Mouse (Mus musculus) liver (tissue): ENCODE data around the gene Olfr1145.

ENCODE experiments used
- DNase-seq: peaks from one replicate; pipeline ENCODE4 v3.0.0-alpha.2; 2020; ENCODE audit warnings: mixed read lengths

Olfr1145 gene

DNA sequence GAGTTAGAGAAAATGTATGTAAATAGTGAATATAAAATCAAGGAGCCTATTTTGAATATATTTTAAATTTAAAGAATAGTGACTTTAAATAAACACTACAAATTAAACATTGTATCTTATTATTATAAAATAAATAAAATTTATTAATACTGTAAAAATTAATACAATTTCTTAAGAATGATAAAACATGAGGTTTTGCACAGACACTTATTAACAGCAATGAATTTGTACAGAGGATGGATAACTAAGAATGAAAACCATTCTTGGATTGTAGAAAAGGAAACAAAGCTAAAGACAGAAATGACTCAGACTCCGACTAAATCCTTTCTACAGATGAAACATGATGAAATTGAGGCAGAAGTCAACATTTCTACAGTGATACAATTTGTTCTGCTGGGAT lies at the start of gene Olfr1145:
TSS of gene Olfr1145 (plus strand) at position 301 of the 400 bp plus-strand sequence.
- no peak for DNase-seq

DNA sequence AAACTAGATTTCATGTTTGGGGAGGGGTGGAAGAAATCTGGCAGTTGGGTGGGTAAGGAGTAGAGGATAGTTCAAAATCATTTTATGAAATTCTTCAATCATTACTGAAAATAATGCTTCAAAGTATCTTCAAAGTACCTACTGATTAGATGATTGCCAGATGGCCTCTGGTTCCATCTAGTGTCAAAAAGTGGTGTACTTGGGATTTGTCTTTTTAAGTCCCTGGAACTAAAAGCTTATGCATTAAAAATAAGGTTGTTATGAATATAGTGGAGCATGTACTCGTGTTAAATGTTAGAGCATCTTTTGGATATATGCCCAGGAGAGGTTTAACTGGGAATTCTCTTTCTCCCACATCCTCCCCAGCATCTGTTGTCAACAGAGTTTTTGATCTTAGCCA lies 33.5 kb upstream of the Olfr1145 start:
- no peak for DNase-seq

DNA sequence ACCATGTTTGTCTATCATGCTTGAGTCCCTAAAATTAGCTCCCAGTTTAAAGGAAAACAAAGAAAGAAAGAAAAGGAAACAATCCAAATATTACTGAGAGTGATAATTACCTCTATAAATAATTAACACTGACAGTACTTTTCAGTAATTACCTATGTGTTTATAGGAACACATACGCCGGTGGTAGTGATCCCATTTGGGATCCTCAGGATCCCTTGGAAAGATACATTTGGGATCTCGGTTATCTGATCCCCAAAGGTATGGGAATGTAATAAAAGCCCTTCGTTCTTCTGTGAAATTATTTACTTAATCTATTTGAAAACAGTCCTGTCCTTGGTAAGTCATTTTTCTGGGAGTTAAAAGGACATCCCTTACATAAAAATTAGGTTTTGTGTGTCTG lies 30.4 kb upstream of the Olfr1145 start, which contains the start of gene Olfr152:
TSS of gene Olfr152 (plus strand) at position 301 of the 400 bp plus-strand sequence.
- no peak for DNase-seq

DNA sequence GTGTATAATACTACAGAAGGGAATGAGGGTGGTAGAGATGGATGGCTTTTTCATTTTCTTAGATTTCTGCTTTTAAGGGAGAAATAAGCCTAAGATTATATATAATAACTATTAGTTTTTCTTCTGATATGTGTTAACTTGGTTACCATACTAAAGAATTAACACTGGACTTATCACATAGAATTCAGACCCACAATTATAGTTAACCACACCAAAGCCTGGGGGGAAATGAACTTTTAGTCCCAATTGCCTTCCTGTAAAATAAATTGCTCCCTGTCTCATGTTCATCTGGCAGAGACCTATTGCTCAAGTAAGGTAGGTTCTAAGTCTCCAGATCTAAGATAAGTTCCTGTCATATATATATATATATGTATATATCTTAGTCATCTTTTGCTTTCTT lies 9.3 kb upstream of the Olfr1145 start, which contains the start of gene Olfr1143:
TSS of gene Olfr1143 (plus strand) at position 301 of the 400 bp plus-strand sequence.
- DNase-seq: no peak

DNA sequence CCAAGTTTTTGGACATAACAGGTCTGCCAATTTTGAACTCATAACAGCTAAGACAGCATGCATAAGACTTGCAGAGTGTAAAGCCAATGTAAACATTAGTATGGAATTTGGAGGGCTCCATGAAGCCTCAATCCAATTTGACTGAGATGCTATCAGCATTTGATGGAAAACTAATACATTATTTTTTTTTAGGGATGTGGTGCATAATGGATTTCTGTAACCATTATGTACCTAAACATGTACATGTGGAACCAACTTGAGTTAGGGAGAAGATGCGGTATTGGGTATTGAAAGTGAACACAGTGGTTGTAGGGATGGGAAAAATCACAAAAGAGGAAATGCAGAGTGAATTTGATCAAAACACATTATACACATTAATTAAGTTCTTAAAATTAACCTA lies 20.6 kb downstream of the Olfr1145 start, which contains the start of gene Olfr1148:
TSS of gene Olfr1148 (plus strand) at position 301 of the 400 bp plus-strand sequence.
- no peak for DNase-seq

DNA sequence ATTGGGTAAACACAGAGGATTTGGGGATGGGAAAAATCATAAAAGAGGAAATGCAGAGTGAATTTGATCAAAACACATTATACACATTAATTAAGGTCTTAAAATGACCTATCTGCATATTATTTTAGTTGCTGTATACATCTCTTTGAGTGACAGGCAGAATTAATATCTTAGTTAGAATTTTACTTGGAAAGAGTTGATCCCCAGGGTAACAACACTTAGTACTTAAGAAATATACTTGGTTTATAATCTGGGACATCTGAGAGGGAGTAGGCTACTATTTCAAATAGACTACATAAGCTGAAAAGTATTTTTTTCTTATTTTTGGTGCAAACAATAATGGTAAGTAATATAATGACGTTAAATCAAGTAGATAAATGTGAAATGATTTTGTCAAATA lies 34.1 kb downstream of the Olfr1145 start, which contains the start of gene Olfr1150-ps1:
TSS of gene Olfr1150-ps1 (plus strand) at position 301 of the 400 bp plus-strand sequence.
- no peak for DNase-seq

DNA sequence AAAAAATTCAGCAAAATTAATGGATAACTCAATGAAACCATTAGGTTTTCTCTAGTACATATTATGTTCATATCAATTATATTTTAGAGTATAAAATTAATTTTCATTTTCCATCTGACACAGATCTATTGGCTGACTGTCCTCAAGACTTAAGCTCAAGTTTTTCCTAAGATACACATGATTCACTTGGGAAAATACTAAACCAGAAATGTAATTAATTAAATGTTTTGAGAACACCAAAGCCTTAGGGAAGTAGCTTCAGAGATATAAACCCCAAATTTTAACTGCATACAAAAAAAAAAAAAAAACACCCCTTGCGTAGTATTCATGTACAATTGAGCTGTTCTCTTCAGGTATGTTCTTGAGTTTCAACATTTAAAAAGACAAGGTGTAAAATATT lies 45.9 kb downstream of the Olfr1145 start, which contains the start of gene Olfr1151:
TSS of gene Olfr1151 (plus strand) at position 301 of the 400 bp plus-strand sequence.
- DNase-seq: no peak
